Comparison of ENCODE assay signal across 15 mouse cellular contexts in genomic region chr19:18637954-18638353, GRCm38 (mm10).
"Had no signal": no experiment of that assay in that cellular context is flagged by ENCODE, and none has a peak within 500 bp of the region (broad histone marks: within the 10 kb centered on the region; RNA-seq: fewer than 3 reads in every experiment).

No protein-coding gene starts in this region.

- H3K4me2 ChIP-seq: neural tube, embryonic 13.5 days; neural tube, embryonic 15.5 days; stomach, embryonic 15.5 days had no signal

- H3K4me3 ChIP-seq: neural tube, embryonic 13.5 days; neural tube, embryonic 15.5 days; stomach, embryonic 15.5 days had no signal

- H3K4me1 ChIP-seq: neural tube, embryonic 13.5 days; neural tube, embryonic 15.5 days; stomach, embryonic 15.5 days had no signal

- H3K9ac ChIP-seq: neural tube, embryonic 13.5 days; neural tube, embryonic 15.5 days; stomach, embryonic 15.5 days had no signal

- H3K27me3 ChIP-seq: neural tube, embryonic 13.5 days; stomach, embryonic 15.5 days had no signal

- H3K36me3 ChIP-seq: neural tube, embryonic 13.5 days; neural tube, embryonic 15.5 days; stomach, embryonic 15.5 days had no signal

- DNase-seq: retina, postnatal 1 day; right cerebral cortex, adult 18-20 months; right cerebral cortex, postnatal 14 days; right cerebral cortex, postnatal 25 days; right cerebral cortex, postnatal 4 days; spleen, adult 18-20 months; thymus, adult 18-20 months; thymus, adult 2 months; thymus, postnatal 14 days; thymus, postnatal 25 days; thymus, postnatal 36 days; thymus, postnatal 4 days had no signal

- H3K27ac ChIP-seq: neural tube, embryonic 13.5 days; neural tube, embryonic 15.5 days; stomach, embryonic 15.5 days had no signal

- H3K9me3 ChIP-seq: neural tube, embryonic 13.5 days; neural tube, embryonic 15.5 days; stomach, embryonic 15.5 days had no signal
